Mouse (Mus musculus) intestine, postnatal 0 days (tissue): ENCODE results near the gene Prkch. TPM values are rescaled to one million over a fixed set of nuclear protein-coding genes. Genes with fewer than 3 reads are reported as not detected.
"Not testable (repeated sequence)": the region's sequence is repeated elsewhere in the genome, so short reads cannot be mapped to it uniquely, and the experiment has no call there.

Experiments
- ATAC-seq: fragments of 200-750 bp; cut with Nextera tagmentation; 2 replicates; pipeline ENCODE4 v1.8.0; 2017; ENCODE audit warnings: mild to moderate bottlenecking, moderate TSS enrichment, moderate library complexity
- H3K27ac ChIP-seq: fragments of 300-500 bp; sonication (generic); 2 replicates; pipeline ENCODE4 v1.5.1; 2014; ENCODE audit warnings: mild to moderate bottlenecking, low read depth, low read length, moderate library complexity
- H3K27me3 ChIP-seq: fragments of 300-500 bp; sonication (generic); replicated peaks from 2 replicates; pipeline ENCODE4 v1.6.1; 2014; ENCODE audit warnings: low read length, mixed read lengths; ENCODE audit not compliant: control insufficient read depth, insufficient read depth
- H3K36me3 ChIP-seq: fragments of 300-500 bp; sonication (generic); 2 replicates; pipeline ENCODE4 v1.6.1; 2014; ENCODE audit warnings: mild to moderate bottlenecking, moderate library complexity; ENCODE audit not compliant: control insufficient read depth, insufficient read depth
- H3K4me1 ChIP-seq: fragments of 300-500 bp; sonication (generic); replicated peaks from 2 replicates; pipeline ENCODE4 v1.6.1; 2014; ENCODE audit warnings: antibody characterized with exemption, low read length, mixed read lengths; ENCODE audit not compliant: control insufficient read depth, insufficient read depth
- H3K4me2 ChIP-seq: fragments of 300-500 bp; sonication (generic); replicated peaks from 2 replicates; pipeline ENCODE4 v1.6.1; 2014; ENCODE audit warnings: low read depth, mild to moderate bottlenecking, moderate library complexity
- H3K4me3 ChIP-seq: fragments of 300-500 bp; sonication (generic); 2 replicates; pipeline ENCODE4 v1.5.1; 2014; ENCODE audit warnings: low read depth, low read length
- H3K9ac ChIP-seq: fragments of 300-500 bp; sonication (generic); 2 replicates; pipeline ENCODE4 v1.6.1; 2014; ENCODE audit warnings: mild to moderate bottlenecking, low read depth, low read length
- H3K9me3 ChIP-seq: fragments of 300-500 bp; sonication (generic); 2 replicates; pipeline ENCODE4 v1.6.1; 2016; ENCODE audit warnings: mixed run types; ENCODE audit not compliant: control insufficient read depth
- CTCF ChIP-seq: sonication (generic); IDR thresholded peaks from 2 replicates; pipeline ENCODE4 v1.5.1; 2016; ENCODE audit warnings: low read depth, mild to moderate bottlenecking, control low read depth, antibody characterized with exemption, moderate library complexity
- WGBS: fragments of 180-500 bp; shearing (Covaris S2); extraction: QIAGEN DNeasy Blood & Tissue Kit; methylation state at CpG from one replicate; pipeline ENCODE4 v1.1.7; 2014; 5-methylcytosine and 5-hydroxymethylcytosine counted together
- polyA plus RNA-seq: library from polyadenylated mRNA; unstranded; fragments of >200 nt; fragmentation: Nextera tagmentation; extraction: Ambion mirVana; gene quantifications from 2 replicates; pipeline ENCODE4 v1.2.1, GENCODE M21; 2015

Prkch gene
- polyA plus RNA-seq: 3.3 and 3.7 TPM in 2 replicates

- Histone ChIP-seq H3K27me3 (no peaks in the 10 kb centered on the region), H3K27ac (peak within 1 kb of the TSS; percentile 66), H3K36me3 (no peaks in the 10 kb centered on the region), H3K4me3 (peak within 1 kb of the TSS; percentile 75), H3K4me1 (no peaks in the 10 kb centered on the region; the same call in 1 of the 2 replicates), H3K4me2 (peak within 1 kb of the TSS; percentile 100), H3K9me3 (no peaks in the 10 kb centered on the region), H3K9ac (peak within 1 kb of the TSS; percentile 60)
- peak; percentile 86 for ATAC-seq
- under 1% methylated on average over 57 of the region's 61 CpGs for WGBS
- peak; percentile 76 for TF ChIP-seq CTCF
These were observed at the start of gene Prkch for GRCm38 (mm10) chr12:73584610-73585240. Gene Prkch, plus strand, starts transcription at chr12:73584796.

DNA sequence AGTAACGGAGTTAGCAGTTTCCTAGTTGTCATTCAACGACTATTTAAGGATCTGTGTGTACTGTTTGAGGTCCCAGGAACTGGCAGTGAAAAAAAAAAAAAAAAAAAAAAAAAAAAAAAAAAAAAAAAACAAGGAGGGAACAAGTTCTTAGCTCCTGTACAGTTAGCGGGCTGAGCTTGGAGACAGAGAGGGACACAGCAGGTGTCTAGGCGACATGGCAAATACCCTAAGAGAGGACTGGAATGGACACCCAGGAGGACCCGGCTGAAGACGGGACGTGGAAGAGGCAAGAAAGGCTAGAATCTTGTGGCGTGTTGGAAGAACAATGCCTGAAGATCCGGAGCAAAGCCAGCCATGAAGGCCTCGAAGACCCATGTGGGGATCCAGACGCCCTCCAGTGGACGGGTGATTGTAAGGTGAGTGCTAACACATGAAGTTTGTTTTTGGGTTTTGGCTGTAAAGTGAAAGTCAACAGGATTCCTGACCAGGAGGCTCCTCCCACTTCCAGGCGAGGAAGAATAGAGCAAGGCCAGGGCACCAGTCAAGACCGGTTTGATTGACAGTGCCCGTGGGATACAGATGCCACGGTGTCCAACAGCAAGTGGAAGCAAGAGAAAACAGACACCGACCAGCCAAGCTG is 47.0 kb upstream of the Prkch start:
- ATAC-seq: peak; percentile 78
- H3K27me3 ChIP-seq: no peaks in the 10 kb centered on the region
- peak; percentile 66 for TF ChIP-seq CTCF
- WGBS: 24% methylated on average over 17 of the region's 17 CpGs
- peak overlapping the region; percentile 29 for H3K4me3 ChIP-seq
- no peaks in the 10 kb centered on the region for H3K36me3 ChIP-seq
- H3K27ac ChIP-seq: no peak overlapping the region
- H3K4me2 ChIP-seq: peak overlapping the region; percentile 63
- H3K9ac ChIP-seq: peak overlapping the region; percentile 22; the same call in 1 of the 2 replicates
- no peaks in the 10 kb centered on the region for H3K9me3 ChIP-seq
- no peaks in the 10 kb centered on the region for H3K4me1 ChIP-seq

GRCm38 (mm10) chr12:73538139-73538508 is 46.5 kb upstream of the Prkch start:
- Histone ChIP-seq H3K4me3 (peak overlapping the region; percentile 29), H3K4me2 (peak overlapping the region; percentile 63), H3K9ac (peak overlapping the region; percentile 22; the same call in 1 of the 2 replicates)
- not testable (repeated sequence) for H3K27me3 ChIP-seq, H3K36me3 ChIP-seq, H3K9me3 ChIP-seq, H3K4me1 ChIP-seq, H3K27ac ChIP-seq
- ATAC-seq: peak; percentile 39
- WGBS: 48% methylated on average over 3 of the region's 3 CpGs

GRCm38 (mm10) chr12:73539151-73539550 is 45.4 kb upstream of the Prkch start:
- WGBS: 14% methylated on average over 2 of the region's 2 CpGs
- H3K36me3 ChIP-seq: no peaks in the 10 kb centered on the region
- no peaks in the 10 kb centered on the region for H3K4me1 ChIP-seq
- H3K4me3 ChIP-seq: no peak overlapping the region
- H3K9me3 ChIP-seq: no peaks in the 10 kb centered on the region
- no peak overlapping the region for H3K4me2 ChIP-seq
- no peaks in the 10 kb centered on the region for H3K27me3 ChIP-seq
- no peak overlapping the region for H3K9ac ChIP-seq
- no peak for ATAC-seq
- no peak for TF ChIP-seq CTCF
- H3K27ac ChIP-seq: no peak overlapping the region

DNA sequence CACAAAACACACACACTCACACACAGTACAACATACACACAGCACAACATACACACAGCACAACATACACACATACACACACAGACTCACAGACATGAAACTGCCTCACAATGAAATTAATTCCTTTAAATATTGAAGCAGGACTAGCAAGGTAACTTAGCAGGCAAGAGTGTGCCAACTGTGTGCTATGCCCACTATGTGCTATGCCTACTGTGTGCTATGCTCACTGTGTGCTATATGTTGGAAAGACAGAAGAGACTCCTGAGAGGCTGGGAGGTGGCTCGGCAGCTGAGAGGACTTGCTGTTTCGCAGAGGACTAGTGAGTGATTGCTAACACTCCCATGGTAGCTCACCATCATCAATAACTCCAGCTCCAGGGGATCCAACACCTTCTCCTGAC is 44.2 kb upstream of the Prkch start:
- no peak for TF ChIP-seq CTCF
- Histone ChIP-seq H3K4me3 (no peak overlapping the region), H3K27ac (no peak overlapping the region), H3K4me2 (no peak overlapping the region), H3K4me1 (no peaks in the 10 kb centered on the region), H3K9me3 (no peaks in the 10 kb centered on the region), H3K36me3 (no peaks in the 10 kb centered on the region), H3K9ac (no peak overlapping the region), H3K27me3 (0 out of 2 replicates have a peak, but pooled peaks cover 8% of the 10 kb centered on the region)
- no peak for ATAC-seq
- WGBS: 81% methylated on average over 2 of the region's 2 CpGs

GRCm38 (mm10) chr12:73543191-73543590 is 41.4 kb upstream of the Prkch start:
- H3K4me3 ChIP-seq: peak overlapping the region; percentile 63
- peaks cover 18% of the 10 kb centered on the region; the same call in 1 of the 2 replicates for H3K27me3 ChIP-seq
- no peaks in the 10 kb centered on the region for H3K36me3 ChIP-seq
- H3K4me1 ChIP-seq: no peaks in the 10 kb centered on the region
- H3K9ac ChIP-seq: no peak overlapping the region
- WGBS: 43% methylated on average over 5 of the region's 5 CpGs
- TF ChIP-seq CTCF: no peak
- H3K4me2 ChIP-seq: peak overlapping the region; percentile 90
- no peak for ATAC-seq
- H3K9me3 ChIP-seq: no peaks in the 10 kb centered on the region
- H3K27ac ChIP-seq: no peak overlapping the region
